Mouse (Mus musculus) liver, embryonic 14.5 days (tissue): ENCODE measurements around the gene Rhox2e. TPM values are rescaled to one million over a fixed set of nuclear protein-coding genes. Genes with fewer than 3 reads are reported as not detected.

Source experiments
- polyA plus RNA-seq, 2 experiments: library from polyadenylated mRNA; depleted of rRNA in 1 of 2; stranded (reverse) in 1 of 2; unstranded in 1 of 2; fragments of >200 nt; fragmentation: Nextera tagmentation in 1 of 2; extraction: Ambion mirVana in 1 of 2; gene quantifications; 2 replicates each; pipeline versions ENCODE4 v1.2.1 to v1.2.3; 2012 to 2014

Gene Rhox2e
- polyA plus RNA-seq, 2 experiments = not detected

Other genes starting within 250 kb of the Rhox2e start
- gene Rhox3a2, start 150.4 kb upstream of the Rhox2e start, polyA plus RNA-seq (2012; rRNA removed) = not detected in 2 replicates
- not detected in 2 replicates for gene Rhox3a2, start 150.4 kb upstream of the Rhox2e start, polyA plus RNA-seq (2014; fragmentation: Nextera tagmentation; extraction: Ambion mirVana)
- gene Rhox4a2, start 139.6 kb upstream of the Rhox2e start, polyA plus RNA-seq (2012; rRNA removed) = not detected in 2 replicates
- not detected in 2 replicates for gene Rhox4a2, start 139.6 kb upstream of the Rhox2e start, polyA plus RNA-seq (2014; fragmentation: Nextera tagmentation; extraction: Ambion mirVana)
- not detected in 2 replicates for gene Rhox2b, start 118.4 kb upstream of the Rhox2e start, polyA plus RNA-seq (2012; rRNA removed)
- gene Rhox2b, start 118.4 kb upstream of the Rhox2e start, polyA plus RNA-seq (2014; fragmentation: Nextera tagmentation; extraction: Ambion mirVana) = not detected in 2 replicates
- not detected in 2 replicates for gene Rhox4b, start 98.0 kb upstream of the Rhox2e start, polyA plus RNA-seq (2012; rRNA removed)
- gene Rhox4b, start 98.0 kb upstream of the Rhox2e start, polyA plus RNA-seq (2014; fragmentation: Nextera tagmentation; extraction: Ambion mirVana) = not detected in 2 replicates
- not detected in 2 replicates for gene Rhox2c, start 76.8 kb upstream of the Rhox2e start, polyA plus RNA-seq (2012; rRNA removed)
- gene Rhox2c, start 76.8 kb upstream of the Rhox2e start, polyA plus RNA-seq (2014; fragmentation: Nextera tagmentation; extraction: Ambion mirVana) = not detected in 2 replicates
- gene Rhox3c, start 71.9 kb upstream of the Rhox2e start, polyA plus RNA-seq (2012; rRNA removed) = not detected in 2 replicates
- not detected in 2 replicates for gene Rhox3c, start 71.9 kb upstream of the Rhox2e start, polyA plus RNA-seq (2014; fragmentation: Nextera tagmentation; extraction: Ambion mirVana)
- gene Rhox4c, start 50.1 kb upstream of the Rhox2e start, polyA plus RNA-seq (2012; rRNA removed) = not detected in 2 replicates
- gene Rhox4c, start 50.1 kb upstream of the Rhox2e start, polyA plus RNA-seq (2014; fragmentation: Nextera tagmentation; extraction: Ambion mirVana) = not detected in 2 replicates
- not detected in 2 replicates for gene Rhox2d, start 37.0 kb upstream of the Rhox2e start, polyA plus RNA-seq (2012; rRNA removed)
- gene Rhox2d, start 37.0 kb upstream of the Rhox2e start, polyA plus RNA-seq (2014; fragmentation: Nextera tagmentation; extraction: Ambion mirVana) = not detected in 2 replicates
- gene Rhox4d, start 16.1 kb upstream of the Rhox2e start, polyA plus RNA-seq (2012; rRNA removed) = not detected in 2 replicates
- not detected in 2 replicates for gene Rhox4d, start 16.1 kb upstream of the Rhox2e start, polyA plus RNA-seq (2014; fragmentation: Nextera tagmentation; extraction: Ambion mirVana)
- not detected in 2 replicates for gene Rhox3e, start 11.6 kb downstream of the Rhox2e start, polyA plus RNA-seq (2012; rRNA removed)
- not detected in 2 replicates for gene Rhox3e, start 11.6 kb downstream of the Rhox2e start, polyA plus RNA-seq (2014; fragmentation: Nextera tagmentation; extraction: Ambion mirVana)
- not detected in 2 replicates for gene Rhox4e, start 27.0 kb downstream of the Rhox2e start, polyA plus RNA-seq (2012; rRNA removed)
- not detected in 2 replicates for gene Rhox4e, start 27.0 kb downstream of the Rhox2e start, polyA plus RNA-seq (2014; fragmentation: Nextera tagmentation; extraction: Ambion mirVana)
- gene Rhox2f, start 41.0 kb downstream of the Rhox2e start, polyA plus RNA-seq (2012; rRNA removed) = not detected in 2 replicates
- gene Rhox2f, start 41.0 kb downstream of the Rhox2e start, polyA plus RNA-seq (2014; fragmentation: Nextera tagmentation; extraction: Ambion mirVana) = not detected in 2 replicates
- not detected in 2 replicates for gene Rhox3f, start 50.5 kb downstream of the Rhox2e start, polyA plus RNA-seq (2012; rRNA removed)
- not detected in 2 replicates for gene Rhox3f, start 50.5 kb downstream of the Rhox2e start, polyA plus RNA-seq (2014; fragmentation: Nextera tagmentation; extraction: Ambion mirVana)
- not detected in 2 replicates for gene Rhox4f, start 77.3 kb downstream of the Rhox2e start, polyA plus RNA-seq (2012; rRNA removed)
- not detected in 2 replicates for gene Rhox4f, start 77.3 kb downstream of the Rhox2e start, polyA plus RNA-seq (2014; fragmentation: Nextera tagmentation; extraction: Ambion mirVana)
- gene Rhox3g, start 98.2 kb downstream of the Rhox2e start, polyA plus RNA-seq (2012; rRNA removed) = not detected in 2 replicates
- gene Rhox3g, start 98.2 kb downstream of the Rhox2e start, polyA plus RNA-seq (2014; fragmentation: Nextera tagmentation; extraction: Ambion mirVana) = not detected in 2 replicates
- gene Rhox2g, start 113.0 kb downstream of the Rhox2e start, polyA plus RNA-seq (2012; rRNA removed) = not detected in 2 replicates
- not detected in 2 replicates for gene Rhox2g, start 113.0 kb downstream of the Rhox2e start, polyA plus RNA-seq (2014; fragmentation: Nextera tagmentation; extraction: Ambion mirVana)
- not detected in 2 replicates for gene Rhox4g, start 120.9 kb downstream of the Rhox2e start, polyA plus RNA-seq (2012; rRNA removed)
- gene Rhox4g, start 120.9 kb downstream of the Rhox2e start, polyA plus RNA-seq (2014; fragmentation: Nextera tagmentation; extraction: Ambion mirVana) = not detected in 2 replicates
- gene Rhox3h, start 138.3 kb downstream of the Rhox2e start, polyA plus RNA-seq (2012; rRNA removed) = not detected in 2 replicates
- gene Rhox3h, start 138.3 kb downstream of the Rhox2e start, polyA plus RNA-seq (2014; fragmentation: Nextera tagmentation; extraction: Ambion mirVana) = not detected in 2 replicates
- not detected in 2 replicates for gene Rhox2h, start 142.8 kb downstream of the Rhox2e start, polyA plus RNA-seq (2012; rRNA removed)
- gene Rhox2h, start 142.8 kb downstream of the Rhox2e start, polyA plus RNA-seq (2014; fragmentation: Nextera tagmentation; extraction: Ambion mirVana) = not detected in 2 replicates